Mouse (Mus musculus): ENCODE measurements around the gene Bcas3. TPM values are rescaled to one million over a fixed set of nuclear protein-coding genes. Genes with fewer than 3 reads are reported as not detected.
"Not testable (repeated sequence)": the region's sequence is repeated elsewhere in the genome, so short reads cannot be mapped to it uniquely, and the experiment has no call there.

Bcas3 gene
- total and polyA plus RNA-seq, 2 experiments from 2014 or later = 31.6 to 32.3 TPM

DNA sequence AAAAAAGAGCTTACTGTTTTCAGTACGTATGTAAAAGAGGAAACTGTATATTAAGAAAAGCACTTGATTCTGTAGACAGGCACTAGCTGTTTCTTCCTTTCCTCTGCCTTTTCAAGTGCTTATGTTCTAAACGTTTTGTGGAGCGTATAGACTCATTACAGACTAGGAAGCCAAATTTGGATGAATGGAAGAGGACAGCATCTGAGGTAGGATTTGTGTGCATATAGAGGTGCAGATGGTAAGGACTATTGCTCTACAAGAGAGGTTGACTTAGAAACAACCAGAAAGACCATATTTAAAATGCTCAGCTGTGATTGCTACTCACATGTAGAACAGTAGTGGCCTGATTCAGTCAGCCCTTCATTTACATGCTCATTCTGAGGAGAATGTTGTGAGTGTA is 139.7 kb downstream of the Bcas3 start:
- Histone ChIP-seq H3K9ac (replicated peaks; ENCODE audit: low read length) (no peak overlapping the region), H3K36me3 (ENCODE audit: insufficient read depth, low read length) (no peaks in the 10 kb centered on the region), H3K4me1 (ENCODE audit: insufficient read depth, low read length) (no peaks in the 10 kb centered on the region), H3K27ac (no peak overlapping the region), H3K27me3 (ENCODE audit: insufficient read depth, low read length) (no peaks in the 10 kb centered on the region), H3K9me3 (ENCODE audit: low read length) (no peaks in the 10 kb centered on the region), H3K4me3 (ENCODE audit: low read length) (no peak overlapping the region), H3K4me2 (ENCODE audit: low read depth, low read length) (no peak overlapping the region)
- 72% methylated on average over 3 of the region's 3 CpGs for WGBS
- no peak for TF ChIP-seq CTCF (IDR thresholded peaks at IDR 0.05; ENCODE audit: low read depth)
- ATAC-seq = no peak
- DNase-seq (ENCODE audit: low spot score) = no peak

DNA sequence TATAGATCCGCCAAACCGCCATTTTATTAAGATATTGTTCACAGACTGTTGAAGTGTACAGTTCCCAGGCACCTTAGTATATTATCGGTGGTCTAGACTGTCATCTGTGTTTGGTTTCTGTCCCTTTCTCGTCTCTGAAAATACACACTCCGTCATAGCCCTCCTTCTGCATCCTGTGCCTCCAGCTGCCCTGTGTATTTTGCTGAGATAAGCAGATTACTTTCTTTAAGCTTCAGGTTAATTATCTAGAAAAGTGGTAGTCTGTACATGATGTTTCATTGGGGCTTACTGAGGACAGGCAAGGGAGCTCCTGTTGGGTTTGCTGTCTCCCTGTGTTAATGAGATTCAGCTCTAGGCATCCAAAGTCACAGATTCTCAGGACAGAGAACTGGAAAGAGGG is 146.6 kb downstream of the Bcas3 start:
- DNase-seq (ENCODE audit: low spot score) = no peak
- WGBS = 82% methylated on average over 5 of the region's 5 CpGs
- H3K9ac ChIP-seq (replicated peaks; ENCODE audit: low read length) = no peak overlapping the region
- no peak overlapping the region for H3K4me2 ChIP-seq (ENCODE audit: low read depth, low read length)
- H3K36me3 ChIP-seq (ENCODE audit: insufficient read depth, low read length) = no peaks in the 10 kb centered on the region
- ATAC-seq = no peak
- H3K4me1 ChIP-seq (ENCODE audit: insufficient read depth, low read length) = no peaks in the 10 kb centered on the region
- no peak overlapping the region for H3K27ac ChIP-seq
- H3K27me3 ChIP-seq (ENCODE audit: insufficient read depth, low read length) = no peaks in the 10 kb centered on the region
- H3K9me3 ChIP-seq (ENCODE audit: low read length) = no peaks in the 10 kb centered on the region
- no peak overlapping the region for H3K4me3 ChIP-seq (ENCODE audit: low read length)
- TF ChIP-seq CTCF (IDR thresholded peaks at IDR 0.05; ENCODE audit: low read depth) = no peak

DNA sequence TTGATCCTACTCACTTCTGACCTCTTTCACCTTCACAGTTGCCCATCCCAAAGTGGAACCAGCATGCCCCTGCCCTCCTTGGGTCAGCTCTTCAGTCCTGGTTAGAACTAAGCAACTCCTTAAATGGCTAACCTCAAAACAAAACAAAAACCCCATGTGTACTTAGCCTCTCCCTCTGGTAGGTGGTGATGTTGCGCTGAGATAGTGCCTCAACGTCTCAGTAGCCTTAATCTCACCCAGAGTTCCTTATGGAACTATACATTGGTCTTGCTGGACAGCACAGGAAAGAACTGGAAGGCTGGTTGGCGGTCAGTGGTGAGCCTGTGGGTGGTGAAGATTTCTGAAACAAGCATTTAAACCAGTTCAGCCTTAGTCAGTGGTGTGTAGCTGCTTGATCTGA is 149.1 kb downstream of the Bcas3 start:
- ATAC-seq (no peak), DNase-seq (ENCODE audit: low spot score) (no peak)
- no peak for TF ChIP-seq CTCF (IDR thresholded peaks at IDR 0.05; ENCODE audit: low read depth)
- Histone ChIP-seq H3K36me3 (ENCODE audit: insufficient read depth, low read length) (no peaks in the 10 kb centered on the region), H3K4me1 (ENCODE audit: insufficient read depth, low read length) (no peaks in the 10 kb centered on the region), H3K4me2 (ENCODE audit: low read depth, low read length) (no peak overlapping the region), H3K9me3 (ENCODE audit: low read length) (no peaks in the 10 kb centered on the region), H3K27me3 (ENCODE audit: insufficient read depth, low read length) (no peaks in the 10 kb centered on the region), H3K4me3 (ENCODE audit: low read length) (no peak overlapping the region), H3K9ac (replicated peaks; ENCODE audit: low read length) (no peak overlapping the region), H3K27ac (no peak overlapping the region)
- WGBS = 77% methylated on average over 3 of the region's 3 CpGs

DNA sequence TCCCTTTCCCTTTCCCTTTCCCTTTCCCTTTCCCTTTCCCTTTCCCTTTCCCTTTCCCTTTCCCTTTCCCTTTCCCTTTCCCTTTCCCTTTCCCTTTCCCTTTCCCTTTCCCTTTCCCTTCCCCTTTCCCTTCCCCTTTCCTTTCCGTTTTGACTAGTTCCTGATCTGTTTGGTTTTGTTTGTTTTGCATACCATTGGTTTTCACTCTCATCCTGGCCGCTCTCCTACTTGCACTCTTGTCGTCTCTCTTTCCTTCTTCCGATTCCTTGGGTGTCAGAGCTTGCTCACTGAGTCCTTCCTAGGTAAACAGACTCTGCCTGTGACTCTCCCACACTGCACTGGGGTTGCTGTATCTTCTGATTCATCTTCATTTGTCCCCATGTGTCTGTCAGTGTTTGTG is 151.8 kb downstream of the Bcas3 start:
- DNase-seq (ENCODE audit: low spot score); H3K4me2 ChIP-seq (ENCODE audit: low read depth, low read length); H3K4me3 ChIP-seq (ENCODE audit: low read length); H3K9ac ChIP-seq (replicated peaks; ENCODE audit: low read length); H3K27ac ChIP-seq; H3K4me1 ChIP-seq (ENCODE audit: insufficient read depth, low read length); H3K9me3 ChIP-seq (ENCODE audit: low read length); H3K36me3 ChIP-seq (ENCODE audit: insufficient read depth, low read length); H3K27me3 ChIP-seq (ENCODE audit: insufficient read depth, low read length); ATAC-seq: not testable (repeated sequence)
- 57% methylated on average over 4 of the region's 4 CpGs for WGBS

- TF ChIP-seq CTCF (IDR thresholded peaks at IDR 0.05; ENCODE audit: low read depth) = no peak
- Histone ChIP-seq H3K4me1 (ENCODE audit: insufficient read depth, low read length) (no peaks in the 10 kb centered on the region), H3K4me3 (ENCODE audit: low read length) (no peak overlapping the region), H3K9me3 (ENCODE audit: low read length) (no peaks in the 10 kb centered on the region), H3K9ac (replicated peaks; ENCODE audit: low read length) (no peak overlapping the region), H3K36me3 (ENCODE audit: insufficient read depth, low read length) (no peaks in the 10 kb centered on the region), H3K27me3 (ENCODE audit: insufficient read depth, low read length) (no peaks in the 10 kb centered on the region), H3K27ac (no peak overlapping the region), H3K4me2 (ENCODE audit: low read depth, low read length) (no peak overlapping the region)
- WGBS = 90% methylated on average over 4 of the region's 4 CpGs
- ATAC-seq (no peak), DNase-seq (ENCODE audit: low spot score) (no peak)
These were observed 152.8 kb downstream of the Bcas3 start for GRCm38 (mm10) chr11:85505811-85506210.

- no peak for DNase-seq (ENCODE audit: low spot score)
- Histone ChIP-seq H3K4me3 (ENCODE audit: low read length) (no peak overlapping the region), H3K9ac (replicated peaks; ENCODE audit: low read length) (no peak overlapping the region), H3K4me1 (ENCODE audit: insufficient read depth, low read length) (no peaks in the 10 kb centered on the region), H3K4me2 (ENCODE audit: low read depth, low read length) (no peak overlapping the region), H3K27ac (no peak overlapping the region), H3K27me3 (ENCODE audit: insufficient read depth, low read length) (no peaks in the 10 kb centered on the region), H3K9me3 (ENCODE audit: low read length) (no peaks in the 10 kb centered on the region), H3K36me3 (ENCODE audit: insufficient read depth, low read length) (no peaks in the 10 kb centered on the region)
- no peak for TF ChIP-seq CTCF (IDR thresholded peaks at IDR 0.05; ENCODE audit: low read depth)
- WGBS = 69% methylated on average over 12 of the region's 12 CpGs
- no peak for ATAC-seq
These were observed 156.4 kb downstream of the Bcas3 start for GRCm38 (mm10) chr11:85509334-85509733.

- 87% methylated on average over 9 of the region's 9 CpGs for WGBS
- ATAC-seq (no peak), DNase-seq (ENCODE audit: low spot score) (no peak)
- H3K27me3 ChIP-seq (ENCODE audit: insufficient read depth, low read length) = no peaks in the 10 kb centered on the region
- TF ChIP-seq CTCF (IDR thresholded peaks at IDR 0.05; ENCODE audit: low read depth) = no peak
- H3K27ac ChIP-seq = no peak overlapping the region
- H3K36me3 ChIP-seq (ENCODE audit: insufficient read depth, low read length) = no peaks in the 10 kb centered on the region
- H3K9me3 ChIP-seq (ENCODE audit: low read length) = no peaks in the 10 kb centered on the region
- H3K4me3 ChIP-seq (ENCODE audit: low read length) = no peak overlapping the region
- H3K9ac ChIP-seq (replicated peaks; ENCODE audit: low read length) = no peak overlapping the region
- H3K4me2 ChIP-seq (ENCODE audit: low read depth, low read length) = no peak overlapping the region
- H3K4me1 ChIP-seq (ENCODE audit: insufficient read depth, low read length) = no peaks in the 10 kb centered on the region
These were observed 158.4 kb downstream of the Bcas3 start for GRCm38 (mm10) chr11:85511270-85511904.
